Comparison of ENCODE assay signal across 8 mouse cellular contexts in the genomic region with DNA sequence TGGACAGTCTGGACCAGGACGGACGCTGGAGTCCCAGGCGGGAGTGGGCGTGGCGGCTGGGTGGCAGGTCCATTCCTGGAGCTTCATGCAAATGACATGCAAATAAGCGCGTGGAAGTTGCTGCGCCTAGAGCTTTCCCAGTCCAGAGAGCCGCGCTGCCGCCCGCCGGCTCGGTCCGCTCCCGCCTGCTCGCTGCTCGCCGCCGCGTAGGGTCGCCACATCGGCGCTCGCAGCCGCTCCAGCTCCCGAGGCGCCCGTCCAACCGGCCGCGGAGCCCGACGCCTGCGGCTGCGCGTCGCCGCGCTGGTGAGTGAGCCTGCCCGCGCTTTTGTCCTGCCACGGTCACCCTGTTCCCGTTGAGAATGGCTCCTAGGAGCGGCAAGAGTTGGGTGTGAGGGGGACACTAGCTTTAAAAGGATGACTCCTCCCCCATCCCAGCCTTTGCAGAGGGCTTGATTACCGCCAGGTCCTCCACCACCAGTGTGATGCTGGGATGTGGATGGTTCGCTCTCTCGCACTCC. TPM values are rescaled to one million over a fixed set of nuclear protein-coding genes. Genes with fewer than 3 reads are reported as not detected.
DNase-seq lines count a peak whose midpoint lies in the region; ATAC-seq lines count a peak whose summit lies in the region.

Mylk (plus strand) TSS at position 146 of the 521 bp plus-strand sequence.

- H3K27me3 ChIP-seq in hindbrain, embryonic 10.5 days (ENCODE audit: insufficient read depth, poor library complexity, severe bottlenecking): peaks cover 35% of the 10 kb centered on the region
- H3K27me3 ChIP-seq in lung, embryonic 15.5 days: 0 out of 2 replicates have a peak, but pooled peaks cover 6% of the 10 kb centered on the region

- DNase-seq in ZHBTc4 (ENCODE audit: low read depth, low spot score): peak; percentile 87
- DNase-seq in cerebellum, postnatal 14 days: peak; percentile 81 to 87
- peak; percentile 13 to 49 for DNase-seq in frontal cortex, postnatal 14 days (ENCODE audit: low spot score in 2 of 2)
- peak; percentile 90 for DNase-seq in hindbrain, embryonic 10.5 days (ENCODE audit: low spot score)
- peak; percentile 52 to 74 for DNase-seq in layer of hippocampus, postnatal 10 days (ENCODE audit: low spot score in 2 of 2)
- peak; percentile 76 for DNase-seq in ovary, postnatal 14 days (ENCODE audit: low spot score)
- DNase-seq in urinary bladder, adult 18-20 months (ENCODE audit: low spot score in 2 of 2): peak; percentile 69 to 86

- H3K4me2 ChIP-seq in lung, embryonic 15.5 days: peak within 1 kb of the TSS; percentile 69

- peak within 1 kb of the TSS; percentile 61 for H3K4me3 ChIP-seq in hindbrain, embryonic 10.5 days
- H3K4me3 ChIP-seq in lung, embryonic 15.5 days: peak within 1 kb of the TSS; percentile 49

- WGBS in hindbrain, embryonic 10.5 days: under 1% methylated on average over 48 of the region's 48 CpGs
- 1% methylated on average over 48 of the region's 48 CpGs for WGBS in lung, embryonic 15.5 days

- H3K27ac ChIP-seq in hindbrain, embryonic 10.5 days: peak within 1 kb of the TSS; percentile 88
- no peak within 1 kb of the TSS for H3K27ac ChIP-seq in lung, embryonic 15.5 days

- H3K9me3 ChIP-seq in hindbrain, embryonic 10.5 days: no peaks in the 10 kb centered on the region
- H3K9me3 ChIP-seq in lung, embryonic 15.5 days: no peaks in the 10 kb centered on the region

- no peaks in the 10 kb centered on the region for H3K36me3 ChIP-seq in hindbrain, embryonic 10.5 days
- H3K36me3 ChIP-seq in lung, embryonic 15.5 days: no peaks in the 10 kb centered on the region

- peaks cover 47% of the 10 kb centered on the region for H3K4me1 ChIP-seq in hindbrain, embryonic 10.5 days (replicated peaks)
- peaks cover 25% of the 10 kb centered on the region for H3K4me1 ChIP-seq in lung, embryonic 15.5 days

- peak within 1 kb of the TSS; percentile 40 for H3K9ac ChIP-seq in lung, embryonic 15.5 days

- ATAC-seq in lung, embryonic 15.5 days (ENCODE audit: borderline replicate concordance, extremely low read depth, low FRiP score, low TSS enrichment): peak; percentile 91

RNA-seq across cellular contexts. Expression of gene Mylk, which starts in this region (rescaled TPM):
- polyA plus RNA-seq in hindbrain, embryonic 10.5 days (2016; fragmentation: Nextera tagmentation; extraction: Ambion mirVana): 5.7 and 6.7 TPM in 2 replicates
- 10 to 100 TPM in 1 of 2 experiments, 1 to 10 TPM in 1; 9.1 to 10.1 TPM for total RNA-seq in layer of hippocampus, postnatal 10 days (2021)
- 147 and 158 TPM in 2 replicates for polyA plus RNA-seq in lung, embryonic 15.5 days (2015; fragmentation: Nextera tagmentation; extraction: Ambion mirVana)

Comparison
In these comparisons a context has a peak if more than half of its experiments do, and no peak if none do; other contexts are left out.
1. RNA of gene Mylk (polyA plus RNA-seq): 147 to 158 TPM in lung, embryonic 15.5 days; 5.7 to 6.7 TPM in hindbrain, embryonic 10.5 days; every median in the first group is over 10 times any median in the second.
2. DNase-seq: peak in every context shown above with its lines; median percentile 90 in hindbrain, embryonic 10.5 days; 87 in ZHBTc4; 84 in cerebellum, postnatal 14 days; 78 in urinary bladder, adult 18-20 months; 76 in ovary, postnatal 14 days; 63 in layer of hippocampus, postnatal 10 days; 31 in frontal cortex, postnatal 14 days.